In the genomic region with DNA sequence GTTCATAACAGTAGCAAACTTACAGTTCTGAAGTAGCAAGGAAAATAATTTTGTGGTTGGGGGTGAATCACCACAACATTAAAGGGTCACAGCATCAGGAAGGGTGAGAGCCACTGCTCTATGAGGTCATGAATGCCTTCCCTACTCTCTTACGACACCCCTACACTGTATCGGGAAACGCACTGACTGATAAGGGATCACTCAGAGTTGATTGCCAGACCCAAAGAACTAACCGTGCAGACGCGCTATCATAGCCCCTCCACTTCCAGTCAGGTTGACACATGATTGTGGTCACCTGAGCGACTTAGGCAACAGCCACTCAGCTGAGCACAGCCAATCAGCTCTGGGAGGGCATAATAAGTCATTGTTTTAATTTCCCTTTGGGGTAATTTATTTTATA, we compare ENCODE assay signal across 25 mouse cellular contexts.
DNase-seq lines count a peak whose midpoint lies in the region; ATAC-seq and TF ChIP-seq lines count a peak whose summit lies in the region.
"Had no signal": no experiment of that assay in that cellular context is flagged by ENCODE, and none has a peak within 500 bp of the region (broad histone marks: within the 10 kb centered on the region; RNA-seq: fewer than 3 reads in every experiment).

No protein-coding gene starts in this region.

- TF ChIP-seq CTCF in CH12.LX (conservative IDR thresholded peaks at IDR 0.05 in 1 of 2, IDR thresholded peaks at IDR 0.05 in 1 of 2; ENCODE audit: low read depth in 2 of 2, low read length in 2 of 2): no peak
- no peak for TF ChIP-seq CTCF in liver, postnatal 0 days (IDR thresholded peaks at IDR 0.05; ENCODE audit: low read depth)

- H3K36me3 ChIP-seq in CH12.LX (replicated peaks in 1 of 2; ENCODE audit: control insufficient read depth in 1 of 2, insufficient read depth in 1 of 2, low read length in 1 of 2): no peaks in the 10 kb centered on the region
- no peaks in the 10 kb centered on the region for H3K36me3 ChIP-seq in liver, embryonic 11.5 days (ENCODE audit: control insufficient read depth, insufficient read depth, low read length)
- no peaks in the 10 kb centered on the region for H3K36me3 ChIP-seq in liver, postnatal 0 days (replicated peaks; ENCODE audit: insufficient read depth, low read length)
- H3K36me3 ChIP-seq in forebrain, embryonic 11.5 days (ENCODE audit: control insufficient read depth, insufficient read depth, low read length): no peaks in the 10 kb centered on the region
- H3K36me3 ChIP-seq: embryonic facial prominence, embryonic 12.5 days; forebrain, embryonic 12.5 days; hindbrain, embryonic 15.5 days; limb, embryonic 15.5 days; neural tube, embryonic 12.5 days had no signal

- no peaks in the 10 kb centered on the region for H3K79me2 ChIP-seq in CH12.LX (replicated peaks; ENCODE audit: control insufficient read depth, extremely low read depth, insufficient read depth, poor library complexity, severe bottlenecking)

- H3K9me3 ChIP-seq in CH12.LX (replicated peaks; ENCODE audit: low read length): no peaks in the 10 kb centered on the region
- H3K9me3 ChIP-seq in liver, embryonic 11.5 days (ENCODE audit: control insufficient read depth, low read length): no peaks in the 10 kb centered on the region
- H3K9me3 ChIP-seq in liver, postnatal 0 days (ENCODE audit: low read length): no peaks in the 10 kb centered on the region
- no peaks in the 10 kb centered on the region for H3K9me3 ChIP-seq in forebrain, embryonic 11.5 days (ENCODE audit: control insufficient read depth, low read length)
- H3K9me3 ChIP-seq: embryonic facial prominence, embryonic 12.5 days; forebrain, embryonic 12.5 days; hindbrain, embryonic 15.5 days; limb, embryonic 15.5 days; neural tube, embryonic 12.5 days had no signal

- peaks cover 22 to 39% of the 10 kb centered on the region in 2 experiments for H3K4me1 ChIP-seq in CH12.LX (ENCODE audit: control insufficient read depth in 1 of 2, insufficient read depth in 2 of 2)
- peaks cover 64% of the 10 kb centered on the region for H3K4me1 ChIP-seq in liver, embryonic 11.5 days (replicated peaks; ENCODE audit: control insufficient read depth, insufficient read depth, low read length)
- peaks cover 27% of the 10 kb centered on the region for H3K4me1 ChIP-seq in liver, postnatal 0 days (ENCODE audit: insufficient read depth)
- H3K4me1 ChIP-seq in forebrain, embryonic 11.5 days (replicated peaks; ENCODE audit: control insufficient read depth, insufficient read depth, low read length): peaks cover 3% of the 10 kb centered on the region; the same call in 1 of the 2 replicates

- H3K27me3 ChIP-seq in CH12.LX (replicated peaks): no peaks in the 10 kb centered on the region
- H3K27me3 ChIP-seq in liver, embryonic 11.5 days (replicated peaks; ENCODE audit: control insufficient read depth, insufficient read depth, low read length): no peaks in the 10 kb centered on the region
- H3K27me3 ChIP-seq in liver, postnatal 0 days (ENCODE audit: insufficient read depth, low read length): no peaks in the 10 kb centered on the region
- peaks cover 6% of the 10 kb centered on the region; the same call in 1 of the 2 replicates for H3K27me3 ChIP-seq in forebrain, embryonic 11.5 days (ENCODE audit: control insufficient read depth, insufficient read depth, low read length)
- H3K27me3 ChIP-seq: embryonic facial prominence, embryonic 12.5 days; limb, embryonic 15.5 days had no signal

- TF ChIP-seq RAD21 in CH12.LX (IDR thresholded peaks at IDR 0.05; ENCODE audit: low read depth, low read length): no peak

- H3K4me3 ChIP-seq in CH12.LX (replicated peaks in 1 of 3; ENCODE audit: low read depth in 2 of 3, low read length in 2 of 3, poor library complexity in 1 of 3): no peak overlapping the region
- H3K4me3 ChIP-seq in liver, embryonic 11.5 days (ENCODE audit: low read depth, low read length): no peak overlapping the region
- H3K4me3 ChIP-seq in liver, postnatal 0 days (ENCODE audit: low read depth, low read length): no peak overlapping the region
- H3K4me3 ChIP-seq in forebrain, embryonic 11.5 days (ENCODE audit: low read depth, low read length): no peak overlapping the region
- H3K4me3 ChIP-seq: embryonic facial prominence, embryonic 12.5 days; forebrain, embryonic 12.5 days; gastrocnemius, adult 2 months; hindbrain, embryonic 15.5 days; limb, embryonic 15.5 days; neural tube, embryonic 12.5 days had no signal

- H3K9ac ChIP-seq in CH12.LX (ENCODE audit: insufficient read depth, low read depth): no peak overlapping the region
- no peak overlapping the region for H3K9ac ChIP-seq in liver, embryonic 11.5 days (ENCODE audit: low read depth, low read length)
- H3K9ac ChIP-seq in liver, postnatal 0 days (replicated peaks): no peak overlapping the region
- H3K9ac ChIP-seq in forebrain, embryonic 11.5 days (ENCODE audit: low read length): no peak overlapping the region
- H3K9ac ChIP-seq: embryonic facial prominence, embryonic 12.5 days; forebrain, embryonic 12.5 days; hindbrain, embryonic 15.5 days; limb, embryonic 15.5 days; neural tube, embryonic 12.5 days had no signal

- in situ Hi-C loops in CH12.LX (cut with MboI; ENCODE audit: low pct_ligation_motif_present, low pct_unique_long_range_greater_than_20kb, low sequenced_read_pairs): no loop called here

- TF ChIP-seq POLR2A in CH12.LX (IDR thresholded peaks at IDR 0.05; ENCODE audit: low read depth, low read length): peak; percentile 52

- no peak overlapping the region for H3K27ac ChIP-seq in CH12.LX (ENCODE audit: insufficient read depth, low read depth)
- no peak overlapping the region for H3K27ac ChIP-seq in liver, embryonic 11.5 days (ENCODE audit: low read depth, low read length)
- H3K27ac ChIP-seq in liver, postnatal 0 days (ENCODE audit: low read depth): no peak overlapping the region
- no peak overlapping the region for H3K27ac ChIP-seq in forebrain, embryonic 11.5 days (ENCODE audit: low read depth, low read length)
- H3K27ac ChIP-seq: embryonic facial prominence, embryonic 12.5 days; forebrain, embryonic 12.5 days; gastrocnemius, adult 2 months; hindbrain, embryonic 15.5 days; limb, embryonic 15.5 days; neural tube, embryonic 12.5 days had no signal

- peak; percentile 17 for DNase-seq in CH12.LX (ENCODE audit: extremely low read depth)
- peak; percentile 50 for DNase-seq in c-Kit-positive CD71-positive TER-119-positive erythroid progenitor cells, embryonic 14.5 days (ENCODE audit: low spot score)
- no peak for DNase-seq in liver, embryonic 11.5 days (ENCODE audit: low spot score)
- no peak for DNase-seq in liver, postnatal 0 days
- no peak for DNase-seq in forebrain, embryonic 11.5 days (ENCODE audit: low spot score)
- no peak for DNase-seq in kidney, postnatal 14 days
- DNase-seq in gastrocnemius, postnatal 36 days: no peak
- no peak for DNase-seq in frontal cortex, adult 2 months (ENCODE audit: extremely low spot score in 1 of 2, low spot score in 1 of 2)
- DNase-seq: adrenal gland, postnatal 14 days; cerebellum, adult 11 months; cerebellum, postnatal 10 days; gastrocnemius, adult 2 months; kidney, postnatal 4 days; layer of hippocampus, adult 9-11 months; left cerebral cortex, postnatal 4 days; lung, postnatal 10 days; midbrain, embryonic 14.5 days; right cerebral cortex, postnatal 14 days; thymus, postnatal 14 days had no signal

- intact Hi-C loops in gastrocnemius, postnatal 36 days (cut with DNase I): loop anchor here (5.0 kb wide), 1 partner anchor 219 kb away; the partner anchor contains the start of gene Hes1

- peak; percentile 56 for ATAC-seq in liver, embryonic 11.5 days (replicated peaks; ENCODE audit: low FRiP score)
- ATAC-seq in liver, postnatal 0 days: no peak
- no peak for ATAC-seq in forebrain, embryonic 11.5 days (replicated peaks; ENCODE audit: low FRiP score)

- no peak for TF ChIP-seq EP300 in CH12.LX (IDR thresholded peaks at IDR 0.05; ENCODE audit: low read length)
- TF ChIP-seq EP300 in liver, postnatal 0 days (IDR thresholded peaks at IDR 0.05; ENCODE audit: low read depth): peak; percentile 47

- H3K4me2 ChIP-seq in CH12.LX (ENCODE audit: insufficient read depth, low read depth, poor library complexity, severe bottlenecking): no peak overlapping the region
- H3K4me2 ChIP-seq in liver, embryonic 11.5 days: no peak overlapping the region
- no peak overlapping the region for H3K4me2 ChIP-seq in liver, postnatal 0 days (ENCODE audit: low read depth, low read length)
- H3K4me2 ChIP-seq in forebrain, embryonic 11.5 days (ENCODE audit: low read depth, low read length, severe bottlenecking): no peak overlapping the region
- H3K4me2 ChIP-seq: embryonic facial prominence, embryonic 12.5 days; forebrain, embryonic 12.5 days; heart, embryonic 11.5 days; hindbrain, embryonic 15.5 days; limb, embryonic 15.5 days; neural tube, embryonic 12.5 days had no signal

- 20% methylated on average over 7 of the region's 7 CpGs for WGBS in liver, embryonic 11.5 days
- WGBS in liver, postnatal 0 days (ENCODE audit: insufficient replicate concordance): 40% methylated on average over 7 of the region's 7 CpGs
- 89% methylated on average over 7 of the region's 7 CpGs for WGBS in forebrain, embryonic 11.5 days

- dilution Hi-C loops in CH12.LX (cut with MboI; ENCODE audit: extremely low pct_ligation_motif_present, extremely low pct_unique_long_range_greater_than_20kb, low sequenced_read_pairs): no loop called here

TF ChIP-seq in CH12.LX, 34 proteins besides CTCF, POLR2A, EP300 and RAD21:
- no peak for TF ChIP-seq MXI1 (IDR thresholded peaks at IDR 0.05; ENCODE audit: low read depth, low read length)
- TF ChIP-seq TBP (conservative IDR thresholded peaks at IDR 0.05; ENCODE audit: low read depth, low read length): peak; percentile 93
- TF ChIP-seq JUND (conservative IDR thresholded peaks at IDR 0.05; ENCODE audit: low read depth, low read length): no peak
- no peak for TF ChIP-seq SMC3 (IDR thresholded peaks at IDR 0.05; ENCODE audit: low read depth, low read length)
- TF ChIP-seq ELF1 (IDR thresholded peaks at IDR 0.05; ENCODE audit: low read depth, low read length): no peak
- TF ChIP-seq MAX (IDR thresholded peaks at IDR 0.05; ENCODE audit: low read length): no peak
- no peak for TF ChIP-seq ZC3H11A (IDR thresholded peaks at IDR 0.05; ENCODE audit: low read depth, low read length)
- no peak for TF ChIP-seq UBTF (IDR thresholded peaks at IDR 0.05; ENCODE audit: low read depth, low read length)
- no peak for TF ChIP-seq SIN3A (IDR thresholded peaks at IDR 0.05; ENCODE audit: low read length)
- no peak for TF ChIP-seq GABPA (IDR thresholded peaks at IDR 0.05; ENCODE audit: insufficient replicate concordance, low read depth, low read length)
- no peak for TF ChIP-seq POLR2AphosphoS2 (IDR thresholded peaks at IDR 0.05; ENCODE audit: low read depth, low read length)
- peak; percentile 69; the same call in 1 of the 2 replicates for TF ChIP-seq ZMIZ1 (IDR thresholded peaks at IDR 0.05; ENCODE audit: low read depth, low read length)

Comparison
In these comparisons a context has a peak if more than half of its experiments do, and no peak if none do; other contexts are left out.
1. DNase-seq: peak in CH12.LX (single experiment) and c-Kit-positive CD71-positive TER-119-positive erythroid progenitor cells, embryonic 14.5 days (single experiment); none in liver, embryonic 11.5 days (single experiment), liver, postnatal 0 days (single experiment), forebrain, embryonic 11.5 days (single experiment), kidney, postnatal 14 days (single experiment), gastrocnemius, postnatal 36 days (0 of 2) and frontal cortex, adult 2 months (0 of 2).